Mouse (Mus musculus): ENCODE data around the gene Hsd11b1. TPM values are rescaled to one million over a fixed set of nuclear protein-coding genes. Genes with fewer than 3 reads are reported as not detected.
A peak's percentile ranks its signal among the peaks of the same experiment; 100 is the strongest.
"Not testable (repeated sequence)": the region's sequence is repeated elsewhere in the genome, so short reads cannot be mapped to it uniquely, and the experiment has no call there.

The Hsd11b1 gene
- polyA plus RNA-seq, 1 experiment from 2014 or later: 0.21 TPM

- H3K4me2 ChIP-seq (replicated peaks): no peak overlapping the region
- H3K9ac ChIP-seq: no peak overlapping the region
- WGBS: 85% methylated on average over 5 of the region's 5 CpGs
- H3K27ac ChIP-seq: no peak overlapping the region
- no peak for ATAC-seq (ENCODE audit: low FRiP score)
- no peaks in the 10 kb centered on the region for H3K36me3 ChIP-seq
- no peaks in the 10 kb centered on the region for H3K27me3 ChIP-seq
- H3K4me3 ChIP-seq: no peak overlapping the region
- H3K4me1 ChIP-seq: no peaks in the 10 kb centered on the region
- no peaks in the 10 kb centered on the region for H3K9me3 ChIP-seq (replicated peaks)
Observed at GRCm38 (mm10) chr1:193295920-193296319, 32.0 kb upstream of the Hsd11b1 start.

GRCm38 (mm10) chr1:193293926-193294325 is 30.1 kb upstream of the Hsd11b1 start:
- no peak overlapping the region for H3K27ac ChIP-seq
- no peaks in the 10 kb centered on the region for H3K36me3 ChIP-seq
- H3K9me3 ChIP-seq (replicated peaks): no peaks in the 10 kb centered on the region
- no peaks in the 10 kb centered on the region for H3K4me1 ChIP-seq
- no peaks in the 10 kb centered on the region for H3K27me3 ChIP-seq
- H3K9ac ChIP-seq: no peak overlapping the region
- 64% methylated on average over 3 of the region's 3 CpGs for WGBS
- no peak overlapping the region for H3K4me2 ChIP-seq (replicated peaks)
- no peak for ATAC-seq (ENCODE audit: low FRiP score)
- no peak overlapping the region for H3K4me3 ChIP-seq

GRCm38 (mm10) chr1:193293039-193293438 is 29.2 kb upstream of the Hsd11b1 start:
- no peaks in the 10 kb centered on the region for H3K27me3 ChIP-seq
- WGBS: 67% methylated on average over 2 of the region's 2 CpGs
- H3K9me3 ChIP-seq (replicated peaks): no peaks in the 10 kb centered on the region
- H3K4me1 ChIP-seq: no peaks in the 10 kb centered on the region
- no peak overlapping the region for H3K9ac ChIP-seq
- no peak overlapping the region for H3K27ac ChIP-seq
- no peak overlapping the region for H3K4me2 ChIP-seq (replicated peaks)
- no peak overlapping the region for H3K4me3 ChIP-seq
- H3K36me3 ChIP-seq: no peaks in the 10 kb centered on the region
- ATAC-seq (ENCODE audit: low FRiP score): no peak

GRCm38 (mm10) chr1:193290686-193291085 is 26.8 kb upstream of the Hsd11b1 start:
- H3K36me3 ChIP-seq: no peaks in the 10 kb centered on the region
- no peak overlapping the region for H3K4me3 ChIP-seq
- no peak overlapping the region for H3K4me2 ChIP-seq (replicated peaks)
- no peak overlapping the region for H3K9ac ChIP-seq
- no peaks in the 10 kb centered on the region for H3K9me3 ChIP-seq (replicated peaks)
- ATAC-seq (ENCODE audit: low FRiP score): no peak
- H3K27ac ChIP-seq: no peak overlapping the region
- H3K27me3 ChIP-seq: no peaks in the 10 kb centered on the region
- H3K4me1 ChIP-seq: no peaks in the 10 kb centered on the region

- H3K4me1 ChIP-seq: no peaks in the 10 kb centered on the region
- no peak overlapping the region for H3K9ac ChIP-seq
- H3K36me3 ChIP-seq: no peaks in the 10 kb centered on the region
- WGBS: 90% methylated on average over 5 of the region's 5 CpGs
- no peak overlapping the region for H3K4me3 ChIP-seq
- no peak overlapping the region for H3K4me2 ChIP-seq (replicated peaks)
- no peak overlapping the region for H3K27ac ChIP-seq
- H3K9me3 ChIP-seq (replicated peaks): no peaks in the 10 kb centered on the region
- ATAC-seq (ENCODE audit: low FRiP score): no peak
- no peaks in the 10 kb centered on the region for H3K27me3 ChIP-seq
Observed at GRCm38 (mm10) chr1:193289914-193290313, 26.0 kb upstream of the Hsd11b1 start.

GRCm38 (mm10) chr1:193289076-193289475 is 25.2 kb upstream of the Hsd11b1 start:
- H3K27ac ChIP-seq: no peak overlapping the region
- no peak overlapping the region for H3K4me2 ChIP-seq (replicated peaks)
- H3K4me3 ChIP-seq: no peak overlapping the region
- no peak for ATAC-seq (ENCODE audit: low FRiP score)
- H3K9ac ChIP-seq: no peak overlapping the region
- WGBS: 93% methylated on average over 3 of the region's 3 CpGs
- no peaks in the 10 kb centered on the region for H3K9me3 ChIP-seq (replicated peaks)
- no peaks in the 10 kb centered on the region for H3K36me3 ChIP-seq
- no peaks in the 10 kb centered on the region for H3K4me1 ChIP-seq
- no peaks in the 10 kb centered on the region for H3K27me3 ChIP-seq

GRCm38 (mm10) chr1:193287578-193287977 is 23.7 kb upstream of the Hsd11b1 start:
- WGBS: 88% methylated on average over 2 of the region's 2 CpGs
- no peak overlapping the region for H3K4me3 ChIP-seq
- H3K4me1 ChIP-seq: no peaks in the 10 kb centered on the region
- no peak overlapping the region for H3K4me2 ChIP-seq (replicated peaks)
- ATAC-seq (ENCODE audit: low FRiP score): no peak
- no peak overlapping the region for H3K27ac ChIP-seq
- H3K9me3 ChIP-seq (replicated peaks): no peaks in the 10 kb centered on the region
- no peaks in the 10 kb centered on the region for H3K36me3 ChIP-seq
- H3K27me3 ChIP-seq: no peaks in the 10 kb centered on the region
- H3K9ac ChIP-seq: no peak overlapping the region

GRCm38 (mm10) chr1:193285766-193286325 is 22.0 kb upstream of the Hsd11b1 start:
- 87% methylated on average over 3 of the region's 3 CpGs for WGBS
- not testable (repeated sequence) for ATAC-seq (ENCODE audit: low FRiP score); H3K9me3 ChIP-seq (replicated peaks); H3K36me3 ChIP-seq; H3K4me1 ChIP-seq; H3K4me2 ChIP-seq (replicated peaks); H3K9ac ChIP-seq; H3K27me3 ChIP-seq; H3K27ac ChIP-seq; H3K4me3 ChIP-seq

- peak; percentile 56; the same call in 1 of the 2 replicates for ATAC-seq (ENCODE audit: low FRiP score)
- no peaks in the 10 kb centered on the region for H3K27me3 ChIP-seq
- 75% methylated on average over 7 of the region's 7 CpGs for WGBS
Observed at GRCm38 (mm10) chr1:193284228-193284779, 20.4 kb upstream of the Hsd11b1 start.

GRCm38 (mm10) chr1:193281344-193281743 is 17.5 kb upstream of the Hsd11b1 start:
- no peak overlapping the region for H3K27ac ChIP-seq
- no peaks in the 10 kb centered on the region for H3K36me3 ChIP-seq
- peaks cover 3% of the 10 kb centered on the region; the same call in 1 of the 2 replicates for H3K27me3 ChIP-seq
- H3K9me3 ChIP-seq (replicated peaks): no peaks in the 10 kb centered on the region
- H3K9ac ChIP-seq: no peak overlapping the region
- H3K4me1 ChIP-seq: no peaks in the 10 kb centered on the region
- H3K4me3 ChIP-seq: no peak overlapping the region
- ATAC-seq (ENCODE audit: low FRiP score): no peak
- whole genome bisulfite sequencing: 86% methylated on average over 2 of the region's 2 CpGs
- no peak overlapping the region for H3K4me2 ChIP-seq (replicated peaks)

More at GRCm38 (mm10) chr1:193284228-193284779, 20.4 kb upstream of the Hsd11b1 start:
- Histone ChIP-seq H3K9ac (no peak overlapping the region), H3K4me2 (replicated peaks) (no peak overlapping the region), H3K9me3 (replicated peaks) (no peaks in the 10 kb centered on the region), H3K4me1 (no peaks in the 10 kb centered on the region), H3K4me3 (no peak overlapping the region), H3K27ac (no peak overlapping the region), H3K36me3 (no peaks in the 10 kb centered on the region)

- ATAC-seq (ENCODE audit: low FRiP score): no peak
- Histone ChIP-seq H3K9ac (no peak overlapping the region), H3K4me2 (replicated peaks) (no peak overlapping the region), H3K4me1 (no peaks in the 10 kb centered on the region), H3K27ac (no peak overlapping the region), H3K27me3 (peaks cover 3% of the 10 kb centered on the region; the same call in 1 of the 2 replicates), H3K9me3 (replicated peaks) (no peaks in the 10 kb centered on the region), H3K36me3 (no peaks in the 10 kb centered on the region), H3K4me3 (no peak overlapping the region)
- WGBS: 82% methylated on average over 4 of the region's 4 CpGs
Observed at GRCm38 (mm10) chr1:193279492-193279891, 15.6 kb upstream of the Hsd11b1 start.

GRCm38 (mm10) chr1:193278414-193279045 is 14.7 kb upstream of the Hsd11b1 start:
- 38% methylated on average over 6 of the region's 6 CpGs for WGBS
- H3K27ac ChIP-seq: no peak overlapping the region

More at GRCm38 (mm10) chr1:193278414-193279045, 14.7 kb upstream of the Hsd11b1 start:
- Histone ChIP-seq H3K4me2 (replicated peaks) (no peak overlapping the region), H3K9me3 (replicated peaks) (no peaks in the 10 kb centered on the region), H3K4me3 (no peak overlapping the region), H3K36me3 (no peaks in the 10 kb centered on the region), H3K4me1 (peaks cover 2% of the 10 kb centered on the region), H3K9ac (no peak overlapping the region), H3K27me3 (peaks cover 3% of the 10 kb centered on the region; the same call in 1 of the 2 replicates)
- ATAC-seq (ENCODE audit: low FRiP score): no peak

Data from hindbrain, embryonic 12.5 days (tissue).